Mouse (Mus musculus) stomach, postnatal 0 days (tissue): ENCODE measurements around the gene Reg3a.
"Not testable (repeated sequence)": the region's sequence is repeated elsewhere in the genome, so short reads cannot be mapped to it uniquely, and the experiment has no call there.

Experiments used
- CTCF ChIP-seq: IDR thresholded peaks from 2 replicates; pipeline ENCODE4 v1.5.1; 2016; ENCODE audit warnings: antibody characterized with exemption, low read depth, mild to moderate bottlenecking, moderate library complexity
- EP300 ChIP-seq: optimal IDR thresholded peaks from 2 replicates; pipeline ENCODE3; 2016; ENCODE audit warnings: antibody characterized with exemption

DNA sequence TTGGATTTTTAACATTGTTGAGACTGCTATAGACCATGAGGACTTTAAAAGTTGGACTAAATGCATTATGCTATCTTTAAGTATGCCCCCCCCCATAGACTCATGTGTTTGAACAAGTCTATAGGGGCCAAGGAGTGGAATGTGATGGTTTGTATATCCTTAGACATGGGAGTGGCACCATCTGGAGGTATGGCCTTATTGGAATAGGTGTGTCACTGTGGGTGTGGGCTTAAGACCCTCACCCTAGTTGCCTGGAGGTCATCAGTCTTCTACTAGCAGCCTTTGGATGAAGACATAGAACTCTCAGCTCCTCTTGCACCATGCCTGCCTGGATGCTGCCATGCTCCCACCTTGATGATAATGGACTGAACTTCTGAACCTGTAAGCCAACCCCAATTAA, 41.9 kb downstream of the Reg3a start, which contains the start of gene Reg1:
- not testable (repeated sequence) for TF ChIP-seq CTCF, EP300
